Mouse (Mus musculus): Measurements from ENCODE around the gene Cx3cr1.

GRCm38 (mm10) chr9:120024625-120025024, 45.1 kb downstream of the Cx3cr1 start:
- TF ChIP-seq CTCF (IDR thresholded peaks at IDR 0.05): no peak
- TF ChIP-seq EP300 (IDR thresholded peaks at IDR 0.05; ENCODE audit: insufficient read depth, low read depth, low read length): no peak
- TF ChIP-seq POLR2A (IDR thresholded peaks at IDR 0.05; ENCODE audit: insufficient read depth, low read depth, low read length): no peak
